Mouse (Mus musculus): Measurements from ENCODE around the gene Il31. TPM values are rescaled to one million over a fixed set of nuclear protein-coding genes. Genes with fewer than 3 reads are reported as not detected.

The Il31 gene
- polyA plus RNA-seq, 1 experiment from 2014 or later: not detected

DNA sequence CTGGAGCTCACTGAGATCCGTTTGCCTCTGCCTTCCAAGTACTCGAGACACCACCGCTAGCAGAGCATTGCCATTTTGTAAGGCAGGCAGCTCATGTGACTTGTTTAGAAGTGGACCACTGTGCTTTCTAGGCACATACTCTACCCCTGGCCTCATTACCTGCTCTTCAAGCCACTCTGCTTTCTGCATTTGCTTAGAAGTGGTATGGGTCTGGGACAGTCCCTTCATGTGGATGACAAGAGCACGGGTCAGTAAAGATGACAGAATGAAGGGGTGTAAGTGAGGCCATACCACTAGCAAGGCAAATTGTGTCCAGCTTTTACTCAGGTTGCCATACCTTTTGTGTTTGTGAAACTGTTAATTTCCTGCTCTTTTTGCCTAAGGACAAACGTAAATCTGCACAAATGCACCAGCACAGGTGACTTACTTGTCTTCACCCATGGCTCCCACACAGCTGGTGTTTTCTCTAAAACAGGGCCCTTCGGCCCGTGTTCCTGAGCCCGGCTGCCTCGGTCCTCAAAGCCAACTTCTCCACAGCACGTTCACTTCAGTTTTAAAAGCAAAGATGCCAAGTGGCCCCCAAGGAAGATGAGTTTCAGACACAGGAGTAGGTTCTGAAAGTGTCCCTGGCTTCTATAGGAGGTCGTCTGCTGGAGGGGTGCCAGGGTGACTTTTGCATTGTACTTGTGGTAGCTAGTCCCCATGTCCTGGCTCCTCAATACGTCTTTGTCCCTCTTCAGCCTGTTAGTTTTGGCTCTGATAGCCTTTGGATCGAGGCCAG is 57.6 kb downstream of the Il31 start:
- Histone ChIP-seq H3K27ac (replicated peaks) (no peak overlapping the region), H3K36me3 (replicated peaks) (peaks cover 9% of the 10 kb centered on the region), H3K4me3 (no peak overlapping the region), H3K4me1 (peaks cover 16% of the 10 kb centered on the region), H3K27me3 (replicated peaks; ENCODE audit: low read depth, poor library complexity, severe bottlenecking) (no peaks in the 10 kb centered on the region), H3K9me3 (peaks cover 7% of the 10 kb centered on the region; the same call in 1 of the 2 replicates)
- WGBS: 85% methylated on average over 13 of the region's 13 CpGs
- no peak for DNase-seq (ENCODE audit: low spot score)

Small RNA genes lying within 50 kb of the gene (microRNA-seq; reads per million reads assigned to microRNA genes)
- 1.8 reads per million for gene Mir7647

Other genes starting within 250 kb of the Il31 start
- gene Wdr66, start 237.4 kb downstream of the Il31 start, polyA plus RNA-seq (2016; fragmentation: Nextera tagmentation; extraction: Ambion mirVana): 4.3 and 4.5 TPM in 2 replicates
- 41.7 and 42.8 TPM in 2 replicates for gene Bcl7a, start 145.7 kb downstream of the Il31 start, polyA plus RNA-seq (2016; fragmentation: Nextera tagmentation; extraction: Ambion mirVana)
- 18.6 and 20.8 TPM in 2 replicates for gene Mlxip, start 94.7 kb downstream of the Il31 start, polyA plus RNA-seq (2016; fragmentation: Nextera tagmentation; extraction: Ambion mirVana)
- 0.19 TPM in 1 of 2 replicates, not detected in the other for gene Lrrc43, start 184 bp downstream of the Il31 start, polyA plus RNA-seq (2016; fragmentation: Nextera tagmentation; extraction: Ambion mirVana)
- gene B3gnt4, start 21.0 kb upstream of the Il31 start, polyA plus RNA-seq (2016; fragmentation: Nextera tagmentation; extraction: Ambion mirVana): 1.5 and 2.0 TPM in 2 replicates
- gene Diablo, start 34.7 kb upstream of the Il31 start, polyA plus RNA-seq (2016; fragmentation: Nextera tagmentation; extraction: Ambion mirVana): 125 and 134 TPM in 2 replicates
- 0.24 and 0.35 TPM in 2 replicates for gene Gm49027, start 36.0 kb upstream of the Il31 start, polyA plus RNA-seq (2016; fragmentation: Nextera tagmentation; extraction: Ambion mirVana)
- gene Vps33a, start 83.5 kb upstream of the Il31 start, polyA plus RNA-seq (2016; fragmentation: Nextera tagmentation; extraction: Ambion mirVana): 28.1 and 32.0 TPM in 2 replicates
- 52.9 and 54.0 TPM in 2 replicates for gene Clip1, start 195.1 kb upstream of the Il31 start, polyA plus RNA-seq (2016; fragmentation: Nextera tagmentation; extraction: Ambion mirVana)
- 86.3 and 93.8 TPM in 2 replicates for gene Zcchc8, start 231.6 kb upstream of the Il31 start, polyA plus RNA-seq (2016; fragmentation: Nextera tagmentation; extraction: Ambion mirVana)